Mouse (Mus musculus) bone marrow macrophage, adult 2 months (primary cell): ENCODE data around the gene Ppfia2.

Experiments used
- CTCF ChIP-seq: IDR thresholded peaks from 2 replicates; pipeline ENCODE4 v1.5.1; 2012; ENCODE audit warnings: low read depth, mild to moderate bottlenecking, low read length, moderate library complexity
- POLR2A ChIP-seq: IDR thresholded peaks from 2 replicates; pipeline ENCODE4 v1.6.1; 2012; ENCODE audit warnings: mild to moderate bottlenecking, low read depth, low read length, borderline replicate concordance

- TF ChIP-seq CTCF = no peak
- no peak for TF ChIP-seq POLR2A
Observed at GRCm38 (mm10) chr10:106775571-106775970, 305.4 kb downstream of the Ppfia2 start.
